Mouse (Mus musculus): ENCODE measurements around the gene Ltv1. TPM values are rescaled to one million over a fixed set of nuclear protein-coding genes. Genes with fewer than 3 reads are reported as not detected.

Gene Ltv1
- polyA plus RNA-seq, 1 experiment from 2014 or later, result 42.7 TPM

GRCm38 (mm10) chr10:13162031-13162430, 30.9 kb downstream of the Ltv1 start:
- 30% methylated on average over 4 of the region's 4 CpGs for WGBS
- Histone ChIP-seq H3K9me3 (replicated peaks) (no peaks in the 10 kb centered on the region), H3K36me3 (no peaks in the 10 kb centered on the region), H3K27me3 (no peaks in the 10 kb centered on the region), H3K27ac (0 out of 2 replicates have a peak overlapping the region, but pooled peaks have one; percentile 20), H3K4me1 (replicated peaks) (peaks cover 8% of the 10 kb centered on the region), H3K4me2 (no peak overlapping the region), H3K9ac (no peak overlapping the region), H3K4me3 (no peak overlapping the region)
- no peak for ATAC-seq (replicated peaks; ENCODE audit: insufficient number of reproducible peaks, insufficient read depth, low FRiP score, low read depth)

- ATAC-seq (replicated peaks; ENCODE audit: insufficient number of reproducible peaks, insufficient read depth, low FRiP score, low read depth), result no peak
- WGBS, result 91% methylated on average over 4 of the region's 4 CpGs
- H3K9ac ChIP-seq, result no peak overlapping the region
- peaks cover 8% of the 10 kb centered on the region for H3K4me1 ChIP-seq (replicated peaks)
- no peaks in the 10 kb centered on the region for H3K27me3 ChIP-seq
- H3K36me3 ChIP-seq, result no peaks in the 10 kb centered on the region
- no peak overlapping the region for H3K4me3 ChIP-seq
- H3K27ac ChIP-seq, result no peak overlapping the region
- H3K9me3 ChIP-seq (replicated peaks), result no peaks in the 10 kb centered on the region
- no peak overlapping the region for H3K4me2 ChIP-seq
These were observed 32.1 kb downstream of the Ltv1 start for GRCm38 (mm10) chr10:13160913-13161312.

- Histone ChIP-seq H3K27ac (no peak overlapping the region), H3K4me3 (no peak overlapping the region), H3K4me1 (replicated peaks) (no peaks in the 10 kb centered on the region), H3K9ac (no peak overlapping the region), H3K27me3 (no peaks in the 10 kb centered on the region), H3K36me3 (no peaks in the 10 kb centered on the region), H3K9me3 (replicated peaks) (no peaks in the 10 kb centered on the region), H3K4me2 (no peak overlapping the region)
- no peak for ATAC-seq (replicated peaks; ENCODE audit: insufficient number of reproducible peaks, insufficient read depth, low FRiP score, low read depth)
- 83% methylated on average over 5 of the region's 5 CpGs for WGBS
These were observed 37.6 kb downstream of the Ltv1 start for GRCm38 (mm10) chr10:13155377-13155776.

- Histone ChIP-seq H3K27ac (no peak overlapping the region), H3K4me3 (no peak overlapping the region), H3K9ac (no peak overlapping the region), H3K36me3 (no peaks in the 10 kb centered on the region), H3K27me3 (no peaks in the 10 kb centered on the region), H3K9me3 (replicated peaks) (no peaks in the 10 kb centered on the region), H3K4me1 (replicated peaks) (no peaks in the 10 kb centered on the region), H3K4me2 (no peak overlapping the region)
- 86% methylated on average over 4 of the region's 4 CpGs for WGBS
- ATAC-seq (replicated peaks; ENCODE audit: insufficient number of reproducible peaks, insufficient read depth, low FRiP score, low read depth), result no peak
These were observed 40.1 kb downstream of the Ltv1 start for GRCm38 (mm10) chr10:13152811-13153364.

DNA sequence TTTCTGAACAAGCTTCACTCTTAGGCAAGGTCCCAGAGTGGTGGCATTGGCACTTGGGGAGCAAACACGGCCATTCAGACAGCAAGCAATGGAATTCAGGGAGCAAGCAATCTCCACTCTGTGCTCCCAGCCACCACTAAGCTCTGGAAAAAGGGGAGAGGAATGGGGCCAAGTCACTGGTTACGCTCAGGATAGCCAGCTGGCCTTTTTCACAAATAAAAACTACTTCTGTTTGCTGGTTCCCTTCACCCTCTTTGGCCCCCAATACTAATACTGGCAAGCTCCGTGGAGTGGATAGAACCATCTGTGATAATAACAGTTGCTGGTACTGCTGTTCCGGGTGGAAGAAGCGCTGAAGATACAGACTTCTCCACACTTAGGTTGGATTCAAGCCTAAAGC, 41.6 kb downstream of the Ltv1 start:
- Histone ChIP-seq H3K27ac (no peak overlapping the region), H3K27me3 (no peaks in the 10 kb centered on the region)

GRCm38 (mm10) chr10:13150435-13150834, 42.5 kb downstream of the Ltv1 start:
- ATAC-seq (replicated peaks; ENCODE audit: insufficient number of reproducible peaks, insufficient read depth, low FRiP score, low read depth), result no peak
- H3K27ac ChIP-seq, result no peak overlapping the region
- no peaks in the 10 kb centered on the region for H3K27me3 ChIP-seq
- 84% methylated on average over 3 of the region's 3 CpGs for WGBS
- H3K4me2 ChIP-seq, result no peak overlapping the region
- H3K9ac ChIP-seq, result no peak overlapping the region
- no peaks in the 10 kb centered on the region for H3K4me1 ChIP-seq (replicated peaks)
- no peaks in the 10 kb centered on the region for H3K9me3 ChIP-seq (replicated peaks)
- H3K4me3 ChIP-seq, result no peak overlapping the region
- H3K36me3 ChIP-seq, result no peaks in the 10 kb centered on the region

More for the DNA sequence above, 41.6 kb downstream of the Ltv1 start:
- no peaks in the 10 kb centered on the region for H3K4me1 ChIP-seq (replicated peaks)
- no peaks in the 10 kb centered on the region for H3K36me3 ChIP-seq
- 61% methylated on average over 5 of the region's 5 CpGs for WGBS
- no peak overlapping the region for H3K9ac ChIP-seq
- no peak overlapping the region for H3K4me3 ChIP-seq
- no peaks in the 10 kb centered on the region for H3K9me3 ChIP-seq (replicated peaks)
- no peak overlapping the region for H3K4me2 ChIP-seq
- ATAC-seq (replicated peaks; ENCODE audit: insufficient number of reproducible peaks, insufficient read depth, low FRiP score, low read depth), result no peak

- 65% methylated on average over 2 of the region's 2 CpGs for WGBS
- no peak overlapping the region for H3K4me3 ChIP-seq
- H3K9ac ChIP-seq, result no peak overlapping the region
- H3K27ac ChIP-seq, result no peak overlapping the region
- H3K4me1 ChIP-seq (replicated peaks), result 0 out of 2 replicates have a peak, but pooled peaks cover 5% of the 10 kb centered on the region
- H3K36me3 ChIP-seq, result no peaks in the 10 kb centered on the region
- no peak overlapping the region for H3K4me2 ChIP-seq
- ATAC-seq (replicated peaks; ENCODE audit: insufficient number of reproducible peaks, insufficient read depth, low FRiP score, low read depth), result no peak
- no peaks in the 10 kb centered on the region for H3K9me3 ChIP-seq (replicated peaks)
- no peaks in the 10 kb centered on the region for H3K27me3 ChIP-seq
These were observed 52.5 kb downstream of the Ltv1 start for GRCm38 (mm10) chr10:13140434-13140833.

DNA sequence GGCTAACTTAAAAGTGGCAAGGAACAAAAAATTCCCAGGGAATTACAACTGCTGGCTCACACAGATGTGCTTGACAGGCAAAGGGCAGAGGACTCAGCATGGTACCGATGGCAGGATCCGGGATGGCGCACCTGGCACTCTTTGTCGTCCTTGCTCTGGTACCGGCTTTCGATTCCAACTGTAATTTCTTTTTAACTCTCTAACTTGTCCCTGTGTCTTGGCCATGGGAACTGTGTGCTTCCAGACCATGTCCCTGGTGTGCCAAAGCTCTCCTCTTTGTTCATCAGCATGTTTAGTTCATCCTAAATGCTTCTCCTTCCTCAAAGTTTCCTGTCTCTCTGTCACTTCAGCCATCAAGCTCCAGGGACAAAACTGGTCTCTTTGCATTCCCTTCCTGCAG, 55.1 kb downstream of the Ltv1 start:
- Histone ChIP-seq H3K9me3 (replicated peaks) (no peaks in the 10 kb centered on the region), H3K9ac (no peak overlapping the region), H3K4me3 (no peak overlapping the region), H3K27ac (no peak overlapping the region), H3K36me3 (no peaks in the 10 kb centered on the region), H3K4me1 (replicated peaks) (0 out of 2 replicates have a peak, but pooled peaks cover 5% of the 10 kb centered on the region), H3K27me3 (no peaks in the 10 kb centered on the region), H3K4me2 (no peak overlapping the region)
- 93% methylated on average over 6 of the region's 6 CpGs for WGBS
- ATAC-seq (replicated peaks; ENCODE audit: insufficient number of reproducible peaks, insufficient read depth, low FRiP score, low read depth), result no peak

GRCm38 (mm10) chr10:13135751-13136150, 57.2 kb downstream of the Ltv1 start:
- 87% methylated on average over 7 of the region's 7 CpGs for WGBS
- Histone ChIP-seq H3K27me3 (no peaks in the 10 kb centered on the region), H3K4me3 (no peak overlapping the region), H3K4me1 (replicated peaks) (0 out of 2 replicates have a peak, but pooled peaks cover 5% of the 10 kb centered on the region), H3K9me3 (replicated peaks) (no peaks in the 10 kb centered on the region), H3K9ac (no peak overlapping the region), H3K4me2 (no peak overlapping the region), H3K27ac (no peak overlapping the region), H3K36me3 (no peaks in the 10 kb centered on the region)
- ATAC-seq (replicated peaks; ENCODE audit: insufficient number of reproducible peaks, insufficient read depth, low FRiP score, low read depth), result no peak

DNA sequence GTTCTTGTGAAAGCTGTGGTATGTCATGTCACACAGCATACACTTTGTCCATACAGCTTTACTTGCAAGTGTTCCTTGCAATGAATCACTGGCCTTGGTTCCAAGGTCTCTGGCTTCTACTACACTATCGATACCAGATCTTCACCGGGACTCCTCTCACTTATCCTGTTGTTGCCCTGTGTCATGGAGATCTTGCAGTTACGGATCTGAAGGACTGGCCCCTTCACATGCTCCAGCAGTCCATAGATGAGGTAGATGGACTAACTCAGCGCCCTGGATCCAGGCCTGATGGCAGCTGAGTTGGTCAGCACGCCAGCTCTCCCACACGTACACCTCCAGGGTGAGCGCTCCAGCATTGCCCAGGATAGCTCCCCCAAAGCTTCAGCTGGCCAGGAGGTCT, 57.7 kb downstream of the Ltv1 start:
- H3K9ac ChIP-seq, result no peak overlapping the region
- H3K27ac ChIP-seq, result no peak overlapping the region
- H3K27me3 ChIP-seq, result no peaks in the 10 kb centered on the region
- H3K4me1 ChIP-seq (replicated peaks), result 0 out of 2 replicates have a peak, but pooled peaks cover 5% of the 10 kb centered on the region
- H3K4me3 ChIP-seq, result no peak overlapping the region
- H3K9me3 ChIP-seq (replicated peaks), result no peaks in the 10 kb centered on the region
- 91% methylated on average over 7 of the region's 7 CpGs for WGBS
- H3K4me2 ChIP-seq, result no peak overlapping the region
- ATAC-seq (replicated peaks; ENCODE audit: insufficient number of reproducible peaks, insufficient read depth, low FRiP score, low read depth), result no peak
- no peaks in the 10 kb centered on the region; the same call in 1 of the 2 replicates for H3K36me3 ChIP-seq

DNA sequence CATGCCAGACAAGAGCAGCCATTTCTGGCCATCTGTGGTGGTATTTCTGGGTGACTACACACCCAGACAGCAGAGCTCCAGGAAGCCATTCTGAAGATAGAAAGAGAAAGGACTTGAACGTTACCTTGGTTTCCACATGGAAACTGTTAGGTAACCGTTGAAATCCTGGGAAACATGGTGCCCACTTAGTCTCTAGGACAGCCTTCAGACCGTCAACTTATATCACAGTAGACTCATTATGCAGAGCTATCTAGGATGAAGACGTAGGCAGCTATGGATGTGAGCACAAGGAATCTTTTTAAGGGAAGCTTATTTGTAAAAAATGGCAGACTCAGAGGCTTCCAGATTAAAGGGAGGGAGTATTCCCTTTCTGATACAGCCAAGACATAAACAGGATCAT, 59.1 kb downstream of the Ltv1 start:
- ATAC-seq (replicated peaks; ENCODE audit: insufficient number of reproducible peaks, insufficient read depth, low FRiP score, low read depth), result no peak
- no peak overlapping the region for H3K4me2 ChIP-seq
- WGBS, result 72% methylated on average over 4 of the region's 4 CpGs

More for the DNA sequence above, 59.1 kb downstream of the Ltv1 start:
- H3K36me3 ChIP-seq, result no peaks in the 10 kb centered on the region; the same call in 1 of the 2 replicates
- 0 out of 2 replicates have a peak, but pooled peaks cover 5% of the 10 kb centered on the region for H3K4me1 ChIP-seq (replicated peaks)
- H3K9me3 ChIP-seq (replicated peaks), result no peaks in the 10 kb centered on the region
- H3K27ac ChIP-seq, result no peak overlapping the region
- no peaks in the 10 kb centered on the region for H3K27me3 ChIP-seq
- H3K9ac ChIP-seq, result no peak overlapping the region
- H3K4me3 ChIP-seq, result no peak overlapping the region
